Mouse (Mus musculus) spleen, postnatal 10 days (tissue): ENCODE data around the gene Cib4.

Experiments
- DNase-seq, 2 experiments: peaks; one replicate each; pipeline ENCODE4 v3.0.0; 2021 to 2022; ENCODE audit warnings: low spot score in 2 of 2

Cib4 gene

GRCm38 (mm10) chr5:30440308-30440906, 105.2 kb downstream of the Cib4 start:
- no peak for DNase-seq

GRCm38 (mm10) chr5:30438931-30439330, 106.7 kb downstream of the Cib4 start:
- no peak for DNase-seq
